23 mouse cellular contexts compared by ENCODE assay signal in the genomic region with DNA sequence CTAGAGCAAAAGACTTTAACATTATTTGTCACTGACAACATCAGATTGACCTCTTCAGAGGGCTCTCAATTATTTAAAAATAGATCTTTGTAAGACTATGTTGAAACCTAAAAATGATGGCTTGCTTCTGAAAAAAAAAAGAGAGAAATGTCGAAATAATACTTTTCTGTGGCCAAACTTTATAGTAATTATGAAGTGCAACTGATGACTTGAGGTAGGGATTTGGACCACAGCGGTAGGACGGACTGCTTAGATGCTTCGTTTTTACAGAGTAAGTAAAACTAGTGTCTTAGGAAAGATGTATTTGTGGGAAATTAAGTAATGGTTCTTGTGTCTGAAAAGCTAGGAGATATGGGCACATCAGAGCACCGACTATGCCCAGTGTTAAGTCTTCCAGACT. TPM values are rescaled to one million over a fixed set of nuclear protein-coding genes. Genes with fewer than 3 reads are reported as not detected.
DNase-seq lines count a peak whose midpoint lies in the region; ATAC-seq and TF ChIP-seq lines count a peak whose summit lies in the region.
"Had no signal": no experiment of that assay in that cellular context is flagged by ENCODE, and none has a peak within 500 bp of the region (broad histone marks: within the 10 kb centered on the region; RNA-seq: fewer than 3 reads in every experiment).

No protein-coding gene starts in this region.

- H3K9me3 ChIP-seq in lung, embryonic 16.5 days (ENCODE audit: control insufficient read depth, low read length): no peaks in the 10 kb centered on the region
- H3K9me3 ChIP-seq in lung, postnatal 0 days (ENCODE audit: low read length): no peaks in the 10 kb centered on the region

- H3K27me3 ChIP-seq in lung, embryonic 16.5 days (ENCODE audit: control insufficient read depth, insufficient read depth, low read depth, low read length): no peaks in the 10 kb centered on the region
- no peaks in the 10 kb centered on the region for H3K27me3 ChIP-seq in lung, postnatal 0 days (replicated peaks; ENCODE audit: insufficient read depth, low read length)
- H3K27me3 ChIP-seq: CH12.LX had no signal

- H3K36me3 ChIP-seq in lung, embryonic 16.5 days (ENCODE audit: control insufficient read depth, insufficient read depth, low read length): no peaks in the 10 kb centered on the region; the same call in 1 of the 2 replicates
- no peaks in the 10 kb centered on the region for H3K36me3 ChIP-seq in lung, postnatal 0 days (ENCODE audit: insufficient read depth, low read length)
- H3K36me3 ChIP-seq: G1E had no signal

- H3K27ac ChIP-seq in lung, embryonic 16.5 days (ENCODE audit: low read length): no peak overlapping the region
- no peak overlapping the region for H3K27ac ChIP-seq in lung, postnatal 0 days (ENCODE audit: low read length)

- H3K9ac ChIP-seq in lung, embryonic 16.5 days (ENCODE audit: low read length): no peak overlapping the region
- no peak overlapping the region for H3K9ac ChIP-seq in lung, postnatal 0 days (replicated peaks; ENCODE audit: low read depth)

- peak; percentile 59 for ATAC-seq in lung, embryonic 16.5 days (ENCODE audit: low read depth)
- ATAC-seq in lung, postnatal 0 days: peak; percentile 65
- ATAC-seq: activated CD4-positive, CD25-positive, alpha-beta regulatory T cell, adult 4 months; CD4-positive, CD25-positive, alpha-beta regulatory T cell, adult 4 months; Patski had no signal

- WGBS in lung, embryonic 16.5 days: 61% methylated on average over 5 of the region's 5 CpGs
- WGBS in lung, postnatal 0 days: 65% methylated on average over 5 of the region's 5 CpGs

- no peaks in the 10 kb centered on the region for H3K4me1 ChIP-seq in lung, embryonic 16.5 days (replicated peaks; ENCODE audit: control insufficient read depth, insufficient read depth, low read length)
- H3K4me1 ChIP-seq in lung, postnatal 0 days (ENCODE audit: insufficient read depth, low read depth, low read length): no peaks in the 10 kb centered on the region

- DNase-seq in lung, postnatal 4 days: no peak
- peak; percentile 74 for DNase-seq in lung, postnatal 0 days (ENCODE audit: low spot score)
- DNase-seq in lung, postnatal 25 days (ENCODE audit: low spot score): no peak
- DNase-seq in lung, postnatal 36 days: peak; percentile 24
- DNase-seq in lung, postnatal 14 days: no peak
- DNase-seq: adrenal gland, adult 2 months; adrenal gland, adult 8-10 months; adrenal gland, postnatal 10 days; adrenal gland, postnatal 14 days; adrenal gland, postnatal 25 days; adrenal gland, postnatal 36 days; B cell, adult 2 months; cerebellum, adult 11 months; cerebellum, adult 11-12 months; cerebellum, adult 18-20 months had no signal

- no peak overlapping the region for H3K4me3 ChIP-seq in lung, embryonic 16.5 days (ENCODE audit: low read length)
- H3K4me3 ChIP-seq in lung, postnatal 0 days (ENCODE audit: low read depth, low read length): no peak overlapping the region

- peak; percentile 59 for TF ChIP-seq EP300 in lung, postnatal 0 days (IDR thresholded peaks at IDR 0.05)

- no peak for TF ChIP-seq CTCF in lung, postnatal 0 days (IDR thresholded peaks at IDR 0.05)

- H3K4me2 ChIP-seq in lung, embryonic 16.5 days (ENCODE audit: low read depth, low read length): no peak overlapping the region
- no peak overlapping the region for H3K4me2 ChIP-seq in lung, postnatal 0 days (replicated peaks; ENCODE audit: low read depth, low read length)

RNA-seq across cellular contexts. Expression of a gene that starts 30.4 kb away (rescaled TPM):
- polyA plus RNA-seq in lung, embryonic 16.5 days (2015; fragmentation: Nextera tagmentation; extraction: Ambion mirVana): 6.4 and 6.6 TPM in 2 replicates
- polyA plus RNA-seq in lung, postnatal 0 days (2015; fragmentation: Nextera tagmentation; extraction: Ambion mirVana): 9.2 and 10.9 TPM in 2 replicates
- polyA plus RNA-seq: G1E had no signal

RNA-seq across cellular contexts. Expression of a gene that starts 38.1 kb away (rescaled TPM):
- not detected in 2 replicates for polyA plus RNA-seq in lung, embryonic 16.5 days (2015; fragmentation: Nextera tagmentation; extraction: Ambion mirVana)
- not detected in 2 replicates for polyA plus RNA-seq in lung, postnatal 0 days (2015; fragmentation: Nextera tagmentation; extraction: Ambion mirVana)
- polyA plus RNA-seq: activated CD4-positive, CD25-positive, alpha-beta regulatory T cell, adult 4 months; adrenal gland, adult 2 months; brain, embryonic 14.5 days; C2C12; CD4-positive, CD25-positive, alpha-beta regulatory T cell, adult 4 months; G1E; Patski had no signal

Comparison
In these comparisons a context has a peak if more than half of its experiments do, and no peak if none do; other contexts are left out.
1. DNase-seq: peak in lung, postnatal 0 days (single experiment) and lung, postnatal 36 days (single experiment); none in lung, postnatal 4 days (0 of 2), lung, postnatal 25 days (single experiment) and lung, postnatal 14 days (single experiment).